Mouse (Mus musculus): ENCODE data around the gene Arhgap31. TPM values are rescaled to one million over a fixed set of nuclear protein-coding genes. Genes with fewer than 3 reads are reported as not detected.
A peak's percentile ranks its signal among the peaks of the same experiment; 100 is the strongest.

Gene Arhgap31
- polyA plus RNA-seq (2015; fragmentation: Nextera tagmentation; extraction: Ambion mirVana), result 8.8 and 10.9 TPM in 2 replicates

DNA sequence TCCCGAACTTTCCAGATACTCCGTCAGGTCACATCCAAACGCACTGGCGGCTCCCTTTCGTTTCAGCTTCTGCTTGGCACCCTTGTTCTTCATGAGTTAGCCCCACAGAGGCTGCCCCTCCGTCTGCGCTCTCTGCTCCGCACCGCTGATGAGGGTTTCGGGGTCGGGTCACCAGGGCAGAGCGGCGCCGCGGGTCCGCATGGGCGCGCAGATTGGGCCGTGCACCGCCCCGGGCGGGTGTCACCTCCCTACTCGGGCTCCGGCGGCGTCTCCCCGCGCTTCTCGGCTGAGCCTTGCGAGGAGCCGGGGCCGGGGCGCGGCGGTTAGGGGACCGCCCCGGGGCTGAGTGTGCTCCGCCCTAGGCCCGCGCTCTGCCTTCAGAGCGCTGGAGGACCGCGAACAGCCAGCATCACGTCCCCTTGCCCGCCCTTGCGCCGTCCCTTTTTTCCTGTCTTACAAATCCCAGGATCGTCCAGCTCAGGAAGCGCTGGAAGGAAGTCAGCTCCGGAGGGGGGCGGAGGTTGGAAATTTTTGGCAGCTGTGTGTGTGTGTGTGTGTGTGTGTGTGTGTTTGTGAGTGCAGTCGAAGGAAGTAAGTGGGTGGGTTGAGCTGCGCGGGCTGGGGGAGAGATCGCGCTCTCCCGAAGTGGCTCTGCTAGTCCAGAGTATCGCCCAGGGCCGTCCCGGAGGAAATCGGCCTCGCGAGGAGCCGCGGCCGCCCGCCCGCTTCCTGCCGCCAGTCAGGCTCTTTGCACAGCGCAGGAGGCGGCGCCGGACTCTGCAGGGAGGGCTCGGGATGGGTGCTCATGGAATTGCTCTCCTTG, at the start of gene Arhgap31:
Gene Arhgap31, minus strand, starts transcription at position 694 of the 823 bp plus-strand sequence.
- Histone ChIP-seq H3K27me3 (ENCODE audit: control insufficient read depth, insufficient read depth, low read length) (no peaks in the 10 kb centered on the region), H3K36me3 (ENCODE audit: control insufficient read depth, insufficient read depth, low read length) (no peaks in the 10 kb centered on the region), H3K4me1 (ENCODE audit: control insufficient read depth, insufficient read depth, low read length) (peaks cover 6% of the 10 kb centered on the region; the same call in 1 of the 2 replicates), H3K9me3 (replicated peaks; ENCODE audit: control insufficient read depth, low read length) (no peaks in the 10 kb centered on the region), H3K4me2 (ENCODE audit: low read depth, low read length) (peak within 1 kb of the TSS; percentile 75), H3K27ac (ENCODE audit: low read length) (peak within 1 kb of the TSS; percentile 94), H3K4me3 (replicated peaks; ENCODE audit: low read length) (peak within 1 kb of the TSS; percentile 65), H3K9ac (ENCODE audit: low read length) (peak within 1 kb of the TSS; percentile 80)
- under 1% methylated on average over 74 of the region's 74 CpGs for WGBS
- ATAC-seq (ENCODE audit: insufficient read depth, low FRiP score), result peak; percentile 93

GRCm38 (mm10) chr16:38762401-38762800, 49.3 kb upstream of the Arhgap31 start:
- ATAC-seq (ENCODE audit: insufficient read depth, low FRiP score), result no peak
- no peak overlapping the region for H3K4me2 ChIP-seq (ENCODE audit: low read depth, low read length)
- WGBS, result 80% methylated on average over 8 of the region's 8 CpGs
- no peaks in the 10 kb centered on the region for H3K4me1 ChIP-seq (ENCODE audit: control insufficient read depth, insufficient read depth, low read length)
- no peaks in the 10 kb centered on the region; the same call in 1 of the 2 replicates for H3K36me3 ChIP-seq (ENCODE audit: control insufficient read depth, insufficient read depth, low read length)
- H3K4me3 ChIP-seq (replicated peaks; ENCODE audit: low read length), result no peak overlapping the region
- no peak overlapping the region for H3K9ac ChIP-seq (ENCODE audit: low read length)
- H3K27me3 ChIP-seq (ENCODE audit: control insufficient read depth, insufficient read depth, low read length), result no peaks in the 10 kb centered on the region
- no peak overlapping the region for H3K27ac ChIP-seq (ENCODE audit: low read length)
- H3K9me3 ChIP-seq (replicated peaks; ENCODE audit: control insufficient read depth, low read length), result no peaks in the 10 kb centered on the region

GRCm38 (mm10) chr16:38761972-38762371, 48.9 kb upstream of the Arhgap31 start:
- Histone ChIP-seq H3K4me1 (ENCODE audit: control insufficient read depth, insufficient read depth, low read length) (no peaks in the 10 kb centered on the region), H3K36me3 (ENCODE audit: control insufficient read depth, insufficient read depth, low read length) (no peaks in the 10 kb centered on the region; the same call in 1 of the 2 replicates), H3K9ac (ENCODE audit: low read length) (no peak overlapping the region), H3K27me3 (ENCODE audit: control insufficient read depth, insufficient read depth, low read length) (no peaks in the 10 kb centered on the region), H3K4me3 (replicated peaks; ENCODE audit: low read length) (no peak overlapping the region), H3K9me3 (replicated peaks; ENCODE audit: control insufficient read depth, low read length) (no peaks in the 10 kb centered on the region), H3K4me2 (ENCODE audit: low read depth, low read length) (no peak overlapping the region), H3K27ac (ENCODE audit: low read length) (no peak overlapping the region)
- no peak for ATAC-seq (ENCODE audit: insufficient read depth, low FRiP score)
- 74% methylated on average over 5 of the region's 5 CpGs for WGBS

GRCm38 (mm10) chr16:38760834-38761375, 47.8 kb upstream of the Arhgap31 start:
- H3K9ac ChIP-seq (ENCODE audit: low read length), result no peak overlapping the region
- H3K27me3 ChIP-seq (ENCODE audit: control insufficient read depth, insufficient read depth, low read length), result no peaks in the 10 kb centered on the region
- no peaks in the 10 kb centered on the region for H3K9me3 ChIP-seq (replicated peaks; ENCODE audit: control insufficient read depth, low read length)
- H3K4me2 ChIP-seq (ENCODE audit: low read depth, low read length), result no peak overlapping the region
- H3K27ac ChIP-seq (ENCODE audit: low read length), result no peak overlapping the region
- no peak overlapping the region for H3K4me3 ChIP-seq (replicated peaks; ENCODE audit: low read length)
- no peaks in the 10 kb centered on the region; the same call in 1 of the 2 replicates for H3K36me3 ChIP-seq (ENCODE audit: control insufficient read depth, insufficient read depth, low read length)
- H3K4me1 ChIP-seq (ENCODE audit: control insufficient read depth, insufficient read depth, low read length), result no peaks in the 10 kb centered on the region; the same call in 1 of the 2 replicates
- 76% methylated on average over 6 of the region's 6 CpGs for WGBS
- ATAC-seq (ENCODE audit: insufficient read depth, low FRiP score), result no peak

GRCm38 (mm10) chr16:38760239-38760638, 47.2 kb upstream of the Arhgap31 start:
- H3K36me3 ChIP-seq (ENCODE audit: control insufficient read depth, insufficient read depth, low read length), result no peaks in the 10 kb centered on the region; the same call in 1 of the 2 replicates
- H3K27me3 ChIP-seq (ENCODE audit: control insufficient read depth, insufficient read depth, low read length), result no peaks in the 10 kb centered on the region
- H3K4me2 ChIP-seq (ENCODE audit: low read depth, low read length), result no peak overlapping the region
- peaks cover 4% of the 10 kb centered on the region for H3K4me1 ChIP-seq (ENCODE audit: control insufficient read depth, insufficient read depth, low read length)
- H3K4me3 ChIP-seq (replicated peaks; ENCODE audit: low read length), result no peak overlapping the region
- H3K27ac ChIP-seq (ENCODE audit: low read length), result no peak overlapping the region
- no peak for ATAC-seq (ENCODE audit: insufficient read depth, low FRiP score)
- 92% methylated on average over 5 of the region's 5 CpGs for WGBS
- H3K9ac ChIP-seq (ENCODE audit: low read length), result no peak overlapping the region
- H3K9me3 ChIP-seq (replicated peaks; ENCODE audit: control insufficient read depth, low read length), result no peaks in the 10 kb centered on the region

GRCm38 (mm10) chr16:38758104-38758861, 45.2 kb upstream of the Arhgap31 start:
- Histone ChIP-seq H3K27ac (ENCODE audit: low read length) (peak overlapping the region; percentile 17; the same call in 1 of the 2 replicates), H3K9ac (ENCODE audit: low read length) (no peak overlapping the region), H3K4me1 (ENCODE audit: control insufficient read depth, insufficient read depth, low read length) (peaks cover 4% of the 10 kb centered on the region), H3K27me3 (ENCODE audit: control insufficient read depth, insufficient read depth, low read length) (no peaks in the 10 kb centered on the region), H3K4me3 (replicated peaks; ENCODE audit: low read length) (no peak overlapping the region), H3K36me3 (ENCODE audit: control insufficient read depth, insufficient read depth, low read length) (no peaks in the 10 kb centered on the region; the same call in 1 of the 2 replicates), H3K9me3 (replicated peaks; ENCODE audit: control insufficient read depth, low read length) (no peaks in the 10 kb centered on the region), H3K4me2 (ENCODE audit: low read depth, low read length) (no peak overlapping the region)
- 79% methylated on average over 12 of the region's 12 CpGs for WGBS
- ATAC-seq (ENCODE audit: insufficient read depth, low FRiP score), result peak; percentile 35; the same call in 1 of the 2 replicates

DNA sequence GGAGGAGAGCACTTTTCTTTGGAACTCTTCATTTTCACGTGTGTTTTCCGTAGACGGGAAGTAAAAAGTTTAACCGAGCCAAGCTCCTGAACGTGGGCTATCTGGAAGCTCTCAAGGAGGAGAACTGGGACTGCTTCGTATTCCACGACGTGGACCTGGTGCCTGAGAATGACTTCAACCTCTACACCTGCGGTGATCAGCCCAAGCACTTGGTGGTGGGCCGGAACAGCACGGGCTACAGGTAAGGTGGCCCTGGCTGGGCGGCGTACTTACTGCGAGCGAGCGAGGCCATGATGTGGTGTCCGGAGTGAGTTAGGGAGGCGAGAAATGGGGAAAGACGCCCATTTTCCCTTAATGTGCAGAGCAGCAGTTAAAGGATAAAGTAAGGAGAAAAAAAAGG, 44.6 kb upstream of the Arhgap31 start:
- no peak overlapping the region for H3K4me2 ChIP-seq (ENCODE audit: low read depth, low read length)
- ATAC-seq (ENCODE audit: insufficient read depth, low FRiP score), result no peak
- no peaks in the 10 kb centered on the region; the same call in 1 of the 2 replicates for H3K36me3 ChIP-seq (ENCODE audit: control insufficient read depth, insufficient read depth, low read length)
- no peak overlapping the region for H3K4me3 ChIP-seq (replicated peaks; ENCODE audit: low read length)
- H3K4me1 ChIP-seq (ENCODE audit: control insufficient read depth, insufficient read depth, low read length), result peaks cover 4% of the 10 kb centered on the region
- 93% methylated on average over 19 of the region's 19 CpGs for WGBS
- no peak overlapping the region for H3K27ac ChIP-seq (ENCODE audit: low read length)
- H3K9ac ChIP-seq (ENCODE audit: low read length), result no peak overlapping the region
- H3K27me3 ChIP-seq (ENCODE audit: control insufficient read depth, insufficient read depth, low read length), result no peaks in the 10 kb centered on the region
- H3K9me3 ChIP-seq (replicated peaks; ENCODE audit: control insufficient read depth, low read length), result no peaks in the 10 kb centered on the region

DNA sequence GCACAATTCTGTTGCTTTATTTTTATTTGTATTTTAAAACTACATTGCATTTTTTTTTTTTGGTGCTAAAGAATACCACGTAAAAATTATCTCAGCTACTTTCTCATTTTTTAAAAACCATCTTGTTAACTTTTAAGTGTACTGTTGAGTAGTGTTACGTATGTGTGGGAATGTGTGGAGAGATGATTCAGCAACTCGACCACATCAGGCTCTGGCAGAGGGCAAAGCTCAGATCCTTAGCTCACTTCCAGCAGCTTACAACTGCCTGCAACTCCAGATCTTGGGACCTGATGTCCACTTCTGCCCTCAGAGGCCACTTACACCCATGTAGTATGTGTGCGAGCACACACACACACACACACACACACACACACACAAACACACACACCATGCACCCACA, 43.5 kb upstream of the Arhgap31 start:
- no peak overlapping the region for H3K4me2 ChIP-seq (ENCODE audit: low read depth, low read length)
- ATAC-seq (ENCODE audit: insufficient read depth, low FRiP score), result no peak
- 65% methylated on average over 4 of the region's 4 CpGs for WGBS

More for the DNA sequence above, 43.5 kb upstream of the Arhgap31 start:
- no peaks in the 10 kb centered on the region for H3K27me3 ChIP-seq (ENCODE audit: control insufficient read depth, insufficient read depth, low read length)
- peaks cover 4% of the 10 kb centered on the region for H3K4me1 ChIP-seq (ENCODE audit: control insufficient read depth, insufficient read depth, low read length)
- no peaks in the 10 kb centered on the region; the same call in 1 of the 2 replicates for H3K36me3 ChIP-seq (ENCODE audit: control insufficient read depth, insufficient read depth, low read length)
- H3K9me3 ChIP-seq (replicated peaks; ENCODE audit: control insufficient read depth, low read length), result no peaks in the 10 kb centered on the region
- H3K9ac ChIP-seq (ENCODE audit: low read length), result no peak overlapping the region
- no peak overlapping the region for H3K27ac ChIP-seq (ENCODE audit: low read length)
- H3K4me3 ChIP-seq (replicated peaks; ENCODE audit: low read length), result no peak overlapping the region
